Mouse (Mus musculus): ENCODE measurements around the gene Syk.

Syk gene

GRCm38 (mm10) chr13:52600015-52600643 lies 17.2 kb downstream of the Syk start:
- DNase-seq (ENCODE audit: low spot score): no peak

- DNase-seq (ENCODE audit: low spot score): no peak
Observed at GRCm38 (mm10) chr13:52602752-52603151, 19.8 kb downstream of the Syk start.

- no peak for DNase-seq (ENCODE audit: low spot score)
Observed at GRCm38 (mm10) chr13:52603704-52604349, 20.9 kb downstream of the Syk start.

- DNase-seq (ENCODE audit: low spot score): no peak
Observed at GRCm38 (mm10) chr13:52605006-52605405, 22.0 kb downstream of the Syk start.

GRCm38 (mm10) chr13:52605911-52606310 lies 22.9 kb downstream of the Syk start:
- DNase-seq (ENCODE audit: low spot score): peak; percentile 67

- no peak for DNase-seq (ENCODE audit: low spot score)
Observed at GRCm38 (mm10) chr13:52606656-52607275, 23.8 kb downstream of the Syk start.

GRCm38 (mm10) chr13:52607964-52608363 lies 25.0 kb downstream of the Syk start:
- DNase-seq (ENCODE audit: low spot score): no peak

- DNase-seq (ENCODE audit: low spot score): no peak
Observed at GRCm38 (mm10) chr13:52610463-52610862, 27.5 kb downstream of the Syk start.

GRCm38 (mm10) chr13:52613266-52613665 lies 30.3 kb downstream of the Syk start:
- no peak for DNase-seq (ENCODE audit: low spot score)

GRCm38 (mm10) chr13:52615085-52615484 lies 32.1 kb downstream of the Syk start:
- DNase-seq (ENCODE audit: low spot score): no peak

- no peak for DNase-seq (ENCODE audit: low spot score)
Observed at GRCm38 (mm10) chr13:52617096-52617714, 34.2 kb downstream of the Syk start.

GRCm38 (mm10) chr13:52618592-52618991 lies 35.6 kb downstream of the Syk start:
- no peak for DNase-seq (ENCODE audit: low spot score)

- DNase-seq (ENCODE audit: low spot score): no peak
Observed at GRCm38 (mm10) chr13:52619482-52619881, 36.5 kb downstream of the Syk start.

- peak; percentile 86 for DNase-seq (ENCODE audit: low spot score)
Observed at GRCm38 (mm10) chr13:52624038-52624437, 41.1 kb downstream of the Syk start.

GRCm38 (mm10) chr13:52628602-52629001 lies 45.6 kb downstream of the Syk start:
- peak; percentile 59 for DNase-seq (ENCODE audit: low spot score)

- no peak for DNase-seq (ENCODE audit: low spot score)
Observed at GRCm38 (mm10) chr13:52631624-52632023, 48.7 kb downstream of the Syk start.

GRCm38 (mm10) chr13:52635484-52635883 lies 52.5 kb downstream of the Syk start:
- DNase-seq (ENCODE audit: low spot score): no peak

- DNase-seq (ENCODE audit: low spot score): no peak
Observed at GRCm38 (mm10) chr13:52636176-52636748, 53.3 kb downstream of the Syk start.

GRCm38 (mm10) chr13:52646566-52646965 lies 63.6 kb downstream of the Syk start:
- no peak for DNase-seq (ENCODE audit: low spot score)

GRCm38 (mm10) chr13:52647996-52648712 lies 65.2 kb downstream of the Syk start:
- DNase-seq (ENCODE audit: low spot score): no peak

GRCm38 (mm10) chr13:52649791-52650418 lies 66.9 kb downstream of the Syk start:
- DNase-seq (ENCODE audit: low spot score): no peak
